Mouse (Mus musculus) lung, adult 2 months (tissue): ENCODE measurements around the gene Robo2.

Experiments
- CTCF ChIP-seq: fragments of 200-500 bp; IDR thresholded peaks from 2 replicates; pipeline ENCODE4 v1.5.1; 2011; ENCODE audit warnings: mild to moderate bottlenecking, low read length, control low read depth; ENCODE audit not compliant: insufficient read depth
- POLR2A ChIP-seq: fragments of 200-500 bp; IDR thresholded peaks from 2 replicates; pipeline ENCODE4 v1.6.1; 2011; ENCODE audit warnings: low read depth, mild to moderate bottlenecking, control low read depth, low read length, borderline replicate concordance; ENCODE audit errors: extremely low read depth

DNA sequence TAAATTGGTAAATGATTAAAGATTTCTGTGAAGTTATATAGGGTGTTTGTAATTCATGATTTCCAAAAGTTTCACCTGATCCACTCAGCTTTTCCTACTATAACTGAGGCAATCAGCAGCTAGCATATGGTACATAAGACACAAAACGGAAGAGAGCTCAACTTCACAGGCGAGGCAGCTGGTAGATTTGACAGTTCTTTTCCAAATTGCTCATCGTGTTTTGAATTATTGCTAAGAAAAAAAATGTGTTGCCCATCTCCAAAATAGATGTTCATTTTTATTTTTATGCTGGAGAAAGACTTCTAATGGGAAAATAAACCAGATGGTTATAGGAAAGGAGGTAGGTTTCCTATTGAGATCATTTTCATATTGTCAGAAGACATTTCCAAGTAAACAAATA lies 405.9 kb downstream of the Robo2 start:
- TF ChIP-seq CTCF: no peak
- no peak for TF ChIP-seq POLR2A
